Mouse (Mus musculus): Measurements from ENCODE around the gene Stx11.

GRCm38 (mm10) chr10:12916376-12916775 lies 47.7 kb downstream of the Stx11 start:
- TF ChIP-seq POLR2A (IDR thresholded peaks at IDR 0.05; ENCODE audit: low read depth, low read length) (no peak), CTCF (conservative IDR thresholded peaks at IDR 0.05; ENCODE audit: insufficient read depth, insufficient read length, low read depth, low read length) (no peak)
